ENCODE assay signal across 9 mouse cellular contexts in the genomic region with DNA sequence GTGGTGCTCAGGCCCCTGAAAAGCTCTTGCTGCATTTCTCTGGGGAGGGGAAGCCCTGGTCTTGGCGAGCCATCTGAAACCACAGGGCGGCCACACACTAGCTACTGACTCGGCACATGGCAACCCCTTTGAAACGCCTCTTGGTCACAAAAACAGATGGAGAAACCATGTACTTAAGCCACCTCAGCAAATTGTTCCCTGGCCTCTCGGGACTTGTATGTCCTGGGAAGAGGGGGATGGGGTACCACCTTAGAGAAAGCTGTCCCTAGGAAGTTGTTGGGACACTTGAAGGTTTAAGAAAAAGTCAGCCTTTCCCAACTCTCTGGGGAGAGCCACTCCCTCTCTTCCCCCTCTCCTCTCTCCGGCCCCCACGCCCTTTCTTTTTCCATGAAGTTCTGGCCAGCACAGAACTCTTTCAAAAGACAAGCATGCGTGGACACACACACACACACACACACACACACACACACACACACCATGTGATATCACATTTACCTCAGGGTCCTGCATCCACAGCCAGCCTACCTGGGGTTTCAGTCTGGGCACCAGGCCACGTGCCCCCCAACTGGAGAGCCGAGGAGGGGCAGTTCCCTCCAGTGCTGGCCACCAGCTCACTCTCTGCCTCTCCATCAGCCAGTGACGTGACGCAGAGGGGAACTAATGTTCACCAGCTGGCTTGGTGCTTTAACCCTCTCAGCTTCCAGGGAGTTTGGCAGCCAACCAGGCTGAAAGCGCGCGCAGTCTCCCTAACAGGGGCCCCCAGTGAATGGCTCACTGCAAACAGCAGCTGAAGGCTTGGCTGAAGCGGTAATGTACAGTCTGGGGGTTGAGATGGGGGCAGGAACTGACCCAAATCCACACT.
DNase-seq lines count a peak whose midpoint lies in the region; ATAC-seq and TF ChIP-seq lines count a peak whose summit lies in the region.
"Had no signal": no experiment of that assay in that cellular context is flagged by ENCODE, and none has a peak within 500 bp of the region (broad histone marks: within the 10 kb centered on the region; RNA-seq: fewer than 3 reads in every experiment).

No protein-coding gene starts in this region.

- peak overlapping the region; percentile 11; the same call in 1 of the 2 replicates for H3K9ac ChIP-seq in heart, embryonic 15.5 days
- no peak overlapping the region for H3K9ac ChIP-seq in lung, postnatal 0 days (replicated peaks; ENCODE audit: low read depth)

- no peak for TF ChIP-seq EP300 in lung, postnatal 0 days (IDR thresholded peaks at IDR 0.05)

- H3K9me3 ChIP-seq in forebrain, embryonic 10.5 days: no peaks in the 10 kb centered on the region
- H3K9me3 ChIP-seq in heart, embryonic 15.5 days (replicated peaks): no peaks in the 10 kb centered on the region
- no peaks in the 10 kb centered on the region for H3K9me3 ChIP-seq in lung, postnatal 0 days (ENCODE audit: low read length)

- ATAC-seq in heart, embryonic 15.5 days (replicated peaks; ENCODE audit: insufficient number of reproducible peaks, insufficient read depth, low FRiP score, low read depth): peak; percentile 88
- ATAC-seq in lung, postnatal 0 days: peak; percentile 89

- DNase-seq in frontal cortex, postnatal 10 days (ENCODE audit: low spot score in 2 of 2): peak; percentile 36 to 57
- no peak for DNase-seq in frontal cortex, postnatal 25 days (ENCODE audit: low spot score in 2 of 2)
- DNase-seq in forebrain, embryonic 10.5 days (ENCODE audit: extremely low spot score, low spot score): peak; percentile 61
- peak; percentile 23 to 41 for DNase-seq in layer of hippocampus, adult 18-20 months (ENCODE audit: low spot score in 2 of 2)
- peak; percentile 91 for DNase-seq in lung, postnatal 0 days (ENCODE audit: low spot score)
- DNase-seq in retina, postnatal 1 day: peak; percentile 97
- no peak for DNase-seq in natural killer cell, adult 2 months (ENCODE audit: low spot score in 2 of 2)

- H3K27me3 ChIP-seq in forebrain, embryonic 10.5 days (ENCODE audit: poor library complexity, severe bottlenecking): no peaks in the 10 kb centered on the region
- no peaks in the 10 kb centered on the region for H3K27me3 ChIP-seq in heart, embryonic 15.5 days
- H3K27me3 ChIP-seq in lung, postnatal 0 days (replicated peaks; ENCODE audit: insufficient read depth, low read length): no peaks in the 10 kb centered on the region
- H3K27me3 ChIP-seq: CH12.LX had no signal

- peak overlapping the region; percentile 5; the same call in 1 of the 2 replicates for H3K4me3 ChIP-seq in forebrain, embryonic 10.5 days
- peak overlapping the region; percentile 35 for H3K4me3 ChIP-seq in heart, embryonic 15.5 days
- H3K4me3 ChIP-seq in lung, postnatal 0 days (ENCODE audit: low read depth, low read length): peak overlapping the region; percentile 3; the same call in 1 of the 2 replicates

- no peak for TF ChIP-seq CTCF in lung, postnatal 0 days (IDR thresholded peaks at IDR 0.05)

- WGBS in forebrain, embryonic 10.5 days: 33% methylated on average over 16 of the region's 16 CpGs
- 19% methylated on average over 16 of the region's 16 CpGs for WGBS in heart, embryonic 15.5 days
- WGBS in lung, postnatal 0 days: 14% methylated on average over 16 of the region's 16 CpGs

- H3K36me3 ChIP-seq in forebrain, embryonic 10.5 days (replicated peaks): peaks cover 35% of the 10 kb centered on the region
- no peaks in the 10 kb centered on the region for H3K36me3 ChIP-seq in heart, embryonic 15.5 days
- H3K36me3 ChIP-seq in lung, postnatal 0 days (ENCODE audit: insufficient read depth, low read length): no peaks in the 10 kb centered on the region

- H3K4me2 ChIP-seq in heart, embryonic 15.5 days: peak overlapping the region; percentile 53
- peak overlapping the region; percentile 25 for H3K4me2 ChIP-seq in lung, postnatal 0 days (replicated peaks; ENCODE audit: low read depth, low read length)

- H3K4me1 ChIP-seq in forebrain, embryonic 10.5 days: peaks cover 57% of the 10 kb centered on the region
- H3K4me1 ChIP-seq in heart, embryonic 15.5 days (replicated peaks): peaks cover 48% of the 10 kb centered on the region
- peaks cover 11% of the 10 kb centered on the region; the same call in 1 of the 2 replicates for H3K4me1 ChIP-seq in lung, postnatal 0 days (ENCODE audit: insufficient read depth, low read depth, low read length)

- H3K27ac ChIP-seq in forebrain, embryonic 10.5 days: peak overlapping the region; percentile 48
- peak overlapping the region; percentile 85 for H3K27ac ChIP-seq in heart, embryonic 15.5 days
- H3K27ac ChIP-seq in lung, postnatal 0 days (ENCODE audit: low read length): peak overlapping the region; percentile 75

Comparison
In these comparisons a context has a peak if more than half of its experiments do, and no peak if none do; other contexts are left out.
1. DNase-seq: peak in frontal cortex, postnatal 10 days (2 of 2), forebrain, embryonic 10.5 days (single experiment), layer of hippocampus, adult 18-20 months (2 of 2), lung, postnatal 0 days (single experiment) and retina, postnatal 1 day (single experiment); none in frontal cortex, postnatal 25 days (0 of 2) and natural killer cell, adult 2 months (0 of 2).
2. Peak in every context shown above with its lines, with median percentiles within 50 percentile points of each other: H3K27ac ChIP-seq and H3K4me3 ChIP-seq.